Mouse (Mus musculus) kidney, adult 2 months (tissue): ENCODE results near the gene Ston1. TPM values are rescaled to one million over a fixed set of nuclear protein-coding genes. Genes with fewer than 3 reads are reported as not detected.

ENCODE experiments used
- DNase-seq: peaks from one replicate; pipeline ENCODE4 v3.0.0; 2021
- H3K27ac ChIP-seq: fragments of 200-500 bp; 2 replicates; pipeline ENCODE4 v1.5.1; 2012; ENCODE audit warnings: low read depth, low read length, control low read depth, inconsistent platforms; ENCODE audit not compliant: insufficient read depth
- H3K27me3 ChIP-seq: fragments of 200-500 bp; replicated peaks from 2 replicates; pipeline ENCODE4 v1.6.1; 2012; ENCODE audit warnings: mild to moderate bottlenecking, moderate library complexity, low read length, inconsistent platforms; ENCODE audit not compliant: control insufficient read depth, insufficient read depth
- H3K36me3 ChIP-seq: fragments of 200-500 bp; 2 replicates; pipeline ENCODE4 v1.6.1; 2012; ENCODE audit warnings: mild to moderate bottlenecking, moderate library complexity, low read length, inconsistent platforms; ENCODE audit not compliant: control insufficient read depth, insufficient read depth
- H3K4me1 ChIP-seq: fragments of 200-500 bp; 2 replicates; pipeline ENCODE4 v1.6.1; 2011; ENCODE audit warnings: low read length; ENCODE audit not compliant: control insufficient read depth, insufficient read depth
- H3K4me3 ChIP-seq: fragments of 200-500 bp; 2 replicates; pipeline ENCODE4 v1.5.1; 2011; ENCODE audit warnings: mild to moderate bottlenecking, low read depth, low read length, control low read depth; ENCODE audit not compliant: insufficient read depth
- CTCF ChIP-seq: fragments of 200-500 bp; conservative IDR thresholded peaks from 2 replicates; pipeline ENCODE4 v1.5.1; 2011; ENCODE audit warnings: low read depth, mild to moderate bottlenecking, control low read depth, low read length, moderate library complexity, mixed read lengths; ENCODE audit not compliant: insufficient read depth, insufficient read length
- POLR2A ChIP-seq: fragments of 200-500 bp; IDR thresholded peaks from one replicate; pipeline ENCODE4 v1.6.1; 2011; ENCODE audit warnings: low read depth, low read length, control low read depth
- WGBS: fragments of 180-500 bp; shearing (Covaris S2); methylation state at CpG from one replicate; pipeline ENCODE4 v1.1.7; 2018; 5-methylcytosine and 5-hydroxymethylcytosine counted together
- polyA plus RNA-seq: library from polyadenylated mRNA; depleted of rRNA; stranded (reverse); fragments of >200 nt; gene quantifications from 2 replicates; pipeline ENCODE4 v1.2.3, GENCODE M21; 2012

The Ston1 gene
- polyA plus RNA-seq, 1 experiment: 25.6 TPM

- TF ChIP-seq POLR2A (no peak), CTCF (peak; percentile 84)
- H3K4me3 ChIP-seq: no peak overlapping the region
- 6% methylated on average over 9 of the region's 9 CpGs for WGBS
- H3K36me3 ChIP-seq: peaks cover 3% of the 10 kb centered on the region; the same call in 1 of the 2 replicates
- no peak overlapping the region for H3K27ac ChIP-seq
- H3K27me3 ChIP-seq: no peaks in the 10 kb centered on the region
- peak; percentile 56 for DNase-seq
- no peaks in the 10 kb centered on the region for H3K4me1 ChIP-seq
These were observed 54.5 kb downstream of the Ston1 start for GRCm38 (mm10) chr17:88652010-88652409.

- no peaks in the 10 kb centered on the region for H3K27me3 ChIP-seq
These were observed 55.4 kb downstream of the Ston1 start for GRCm38 (mm10) chr17:88652702-88653374.

GRCm38 (mm10) chr17:88653375-88653769, 55.9 kb downstream of the Ston1 start:
- Histone ChIP-seq H3K4me3 (no peak overlapping the region), H3K36me3 (peaks cover 2% of the 10 kb centered on the region; the same call in 1 of the 2 replicates), H3K27me3 (no peaks in the 10 kb centered on the region), H3K4me1 (no peaks in the 10 kb centered on the region), H3K27ac (no peak overlapping the region)
- 80% methylated on average over 4 of the region's 4 CpGs for WGBS
- TF ChIP-seq POLR2A: no peak
- no peak for TF ChIP-seq CTCF
- DNase-seq: no peak

More at GRCm38 (mm10) chr17:88652702-88653374, 55.4 kb downstream of the Ston1 start:
- Histone ChIP-seq H3K27ac (no peak overlapping the region), H3K4me3 (no peak overlapping the region), H3K36me3 (peaks cover 3% of the 10 kb centered on the region; the same call in 1 of the 2 replicates), H3K4me1 (no peaks in the 10 kb centered on the region)
- WGBS: 18% methylated on average over 21 of the region's 21 CpGs
- peak; percentile 87 for TF ChIP-seq CTCF
- TF ChIP-seq POLR2A: no peak
- DNase-seq: peak; percentile 71

GRCm38 (mm10) chr17:88658510-88658909, 61.0 kb downstream of the Ston1 start:
- no peaks in the 10 kb centered on the region for H3K4me1 ChIP-seq
- no peak overlapping the region for H3K27ac ChIP-seq
- no peak overlapping the region for H3K4me3 ChIP-seq
- TF ChIP-seq CTCF: no peak
- TF ChIP-seq POLR2A: no peak
- DNase-seq: no peak
- WGBS: 81% methylated on average over 6 of the region's 6 CpGs
- H3K36me3 ChIP-seq: no peaks in the 10 kb centered on the region
- H3K27me3 ChIP-seq: no peaks in the 10 kb centered on the region

GRCm38 (mm10) chr17:88666076-88666475, 68.6 kb downstream of the Ston1 start:
- TF ChIP-seq POLR2A: no peak
- no peak for TF ChIP-seq CTCF
- DNase-seq: no peak
- WGBS: 62% methylated on average over 2 of the region's 2 CpGs
- Histone ChIP-seq H3K4me3 (no peak overlapping the region), H3K36me3 (no peaks in the 10 kb centered on the region), H3K4me1 (no peaks in the 10 kb centered on the region), H3K27me3 (no peaks in the 10 kb centered on the region; the same call in 1 of the 2 replicates), H3K27ac (no peak overlapping the region)

GRCm38 (mm10) chr17:88668452-88668851, 71.0 kb downstream of the Ston1 start, which contains the start of gene Gtf2a1l:
TSS of gene Gtf2a1l (plus strand) at chr17:88668660.
- DNase-seq: peak; percentile 18
- TF ChIP-seq POLR2A: no peak
- no peak for TF ChIP-seq CTCF
- WGBS: 28% methylated on average over 21 of the region's 21 CpGs
- Histone ChIP-seq H3K36me3 (no peaks in the 10 kb centered on the region), H3K27me3 (no peaks in the 10 kb centered on the region; the same call in 1 of the 2 replicates), H3K4me3 (no peak within 1 kb of the TSS), H3K4me1 (no peaks in the 10 kb centered on the region), H3K27ac (no peak within 1 kb of the TSS)

- WGBS: 81% methylated on average over 2 of the region's 2 CpGs
- Histone ChIP-seq H3K27me3 (no peaks in the 10 kb centered on the region; the same call in 1 of the 2 replicates), H3K36me3 (no peaks in the 10 kb centered on the region), H3K4me3 (no peak overlapping the region), H3K4me1 (no peaks in the 10 kb centered on the region), H3K27ac (no peak overlapping the region)
- no peak for TF ChIP-seq POLR2A
- no peak for TF ChIP-seq CTCF
- DNase-seq: no peak
These were observed 72.4 kb downstream of the Ston1 start for GRCm38 (mm10) chr17:88669921-88670320.
